Mouse (Mus musculus) frontal cortex, postnatal 25 days (tissue): Measurements from ENCODE around the gene Ly6g6d.

Experiments used
- DNase-seq, 2 experiments: peaks; one replicate each; pipeline ENCODE4 v3.0.0; 2022; ENCODE audit warnings: low spot score in 2 of 2

Gene Ly6g6d

DNA sequence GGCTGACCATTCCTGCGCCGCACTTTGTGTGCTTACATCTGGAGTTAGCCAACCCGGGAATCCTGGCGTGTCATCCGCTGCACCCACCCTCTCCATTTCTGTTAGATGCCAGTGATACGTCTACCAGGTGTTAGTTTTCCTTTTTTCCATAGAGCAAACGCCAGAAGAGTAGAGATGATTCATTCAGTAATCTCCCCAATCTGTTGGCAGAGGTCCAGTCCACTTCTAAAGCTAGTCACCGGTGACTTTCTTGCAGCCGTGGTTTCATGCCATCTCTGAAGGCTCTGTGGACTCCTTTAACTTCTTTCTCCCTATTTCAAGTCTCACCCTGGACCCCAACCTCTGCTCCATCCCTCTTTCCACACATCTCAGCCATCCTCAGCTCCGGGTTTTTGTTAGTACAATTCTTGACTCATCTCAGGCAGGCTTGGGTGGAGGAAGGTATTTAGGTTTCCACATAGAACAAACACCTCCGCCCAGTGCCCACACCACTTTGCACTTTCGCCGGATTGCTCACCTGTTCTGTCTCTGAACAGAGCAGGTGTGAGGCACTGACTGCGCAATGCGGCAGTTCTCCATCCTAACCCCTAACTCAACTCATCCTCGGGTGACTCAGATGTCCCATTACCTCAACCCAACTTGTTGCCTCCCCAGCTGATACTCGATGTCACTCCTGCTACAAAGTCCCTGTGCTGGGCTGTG, 9.5 kb downstream of the Ly6g6d start:
- no peak for DNase-seq

DNA sequence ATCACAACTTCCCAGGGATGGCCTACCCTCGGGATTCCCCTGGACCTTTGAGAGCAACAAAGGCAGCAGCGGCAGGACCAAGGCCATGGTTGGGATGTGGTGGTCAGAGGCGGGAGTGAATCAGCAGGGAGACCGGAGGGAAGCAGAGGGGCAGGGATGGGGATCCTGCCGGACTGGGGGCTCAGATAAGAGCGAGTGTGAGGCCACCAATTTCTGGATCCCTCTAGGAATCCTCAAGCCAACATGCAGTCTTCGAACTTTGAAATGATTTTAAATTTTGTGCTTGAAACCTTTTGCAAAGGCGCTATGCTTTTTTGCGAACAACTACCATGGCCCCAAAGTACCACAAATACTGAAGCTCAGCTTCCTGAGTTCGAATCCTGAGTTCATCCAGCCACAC, 11.8 kb downstream of the Ly6g6d start, which contains the start of gene Mpig6b:
Gene Mpig6b, minus strand, starts transcription at position 101 of the 400 bp plus-strand sequence.
- DNase-seq = no peak

DNA sequence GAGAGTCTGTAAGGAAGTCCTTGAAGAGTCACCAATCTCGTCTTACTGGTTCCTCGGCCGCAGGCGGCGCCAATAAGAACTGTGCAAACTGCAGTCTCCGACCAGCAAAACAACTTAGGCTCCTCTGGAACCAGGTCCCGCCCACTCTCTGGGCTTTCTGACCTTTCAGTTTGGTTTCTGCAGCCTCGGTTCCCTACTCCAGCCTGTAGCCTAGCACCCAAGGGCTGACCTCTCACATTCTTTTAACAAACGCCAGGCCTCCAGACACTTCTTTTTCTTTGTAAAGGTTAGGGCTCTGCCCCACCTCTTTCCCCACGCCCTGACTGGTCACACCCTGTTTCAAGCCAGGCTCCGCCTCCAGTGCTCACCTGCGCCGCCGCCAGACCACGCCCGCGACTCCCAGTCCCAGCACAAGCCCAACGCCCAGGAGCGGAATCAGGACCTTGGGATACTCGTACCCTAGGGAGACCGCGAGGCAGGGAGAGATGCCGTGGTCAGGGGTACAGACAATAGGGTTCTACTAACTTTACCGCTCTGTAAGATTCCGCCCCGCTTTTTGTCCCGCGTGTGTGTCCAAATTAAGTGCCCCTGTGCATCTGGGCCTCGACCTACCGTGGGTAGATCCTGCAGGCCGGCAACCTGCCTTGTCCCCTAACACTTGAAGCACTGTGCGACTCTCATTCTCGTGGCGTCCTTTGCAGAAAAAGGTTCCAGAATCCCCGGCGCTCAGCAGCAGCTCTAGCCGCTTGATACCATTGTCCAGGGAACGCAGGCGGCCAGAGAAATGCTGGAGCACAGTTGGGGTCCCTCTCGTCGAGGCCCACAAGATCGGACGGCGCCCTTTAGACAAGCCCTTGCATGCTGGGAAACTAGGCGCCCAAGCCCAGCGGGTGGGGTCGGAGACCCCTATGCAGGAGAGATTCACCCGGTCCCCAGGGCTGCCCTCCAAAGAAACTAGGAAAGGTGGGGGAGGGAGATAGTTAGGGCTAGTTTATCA, 12.6 kb downstream of the Ly6g6d start, which contains the start of gene Ly6g6c:
Gene Ly6g6c, plus strand, starts transcription at position 438 of the 997 bp plus-strand sequence.
- no peak for DNase-seq

DNA sequence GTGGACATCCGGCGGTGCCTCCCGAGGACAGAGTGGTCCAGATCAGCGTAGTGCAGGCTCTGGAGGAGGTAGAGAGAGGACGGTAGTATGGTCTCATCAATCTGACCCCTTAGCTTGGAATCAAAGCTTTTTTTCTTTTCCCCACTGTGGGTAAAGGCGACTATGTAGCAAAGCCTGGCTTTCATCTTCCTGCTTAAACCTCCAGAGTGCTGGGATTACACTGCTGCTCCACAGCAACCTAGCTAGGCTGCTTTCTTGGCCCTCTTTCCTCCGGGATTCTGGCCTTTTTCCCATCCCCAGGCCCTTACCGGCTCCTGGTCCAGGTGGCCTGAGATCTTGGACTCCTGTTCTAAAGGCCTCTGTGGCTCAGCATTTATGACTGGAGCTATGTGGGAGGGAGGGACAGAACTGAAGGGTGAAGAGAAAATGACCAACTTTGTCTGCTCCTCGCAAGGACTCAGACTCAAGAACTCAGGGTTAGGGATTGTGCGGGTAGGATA, 13.4 kb downstream of the Ly6g6d start:
- no peak for DNase-seq

DNA sequence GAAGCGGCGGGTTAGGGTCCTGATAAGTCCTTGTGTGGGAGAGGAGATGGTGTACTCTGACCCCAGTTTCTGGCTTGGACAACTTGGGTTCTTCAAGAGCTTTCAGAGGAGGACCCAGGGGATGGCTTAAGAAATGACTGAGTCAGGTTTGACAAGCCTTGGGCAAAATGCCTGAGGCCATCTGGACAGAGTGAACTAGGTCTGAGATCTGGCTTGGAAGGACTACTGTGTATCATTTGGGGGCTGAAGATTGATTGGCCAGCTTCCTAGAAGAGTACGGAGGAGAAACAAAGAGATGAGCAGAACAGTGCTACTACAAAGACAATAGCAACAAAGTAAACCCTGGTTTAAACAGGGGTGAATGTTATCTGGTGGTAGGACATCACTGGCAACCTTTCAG, 14.4 kb downstream of the Ly6g6d start:
- DNase-seq = no peak

DNA sequence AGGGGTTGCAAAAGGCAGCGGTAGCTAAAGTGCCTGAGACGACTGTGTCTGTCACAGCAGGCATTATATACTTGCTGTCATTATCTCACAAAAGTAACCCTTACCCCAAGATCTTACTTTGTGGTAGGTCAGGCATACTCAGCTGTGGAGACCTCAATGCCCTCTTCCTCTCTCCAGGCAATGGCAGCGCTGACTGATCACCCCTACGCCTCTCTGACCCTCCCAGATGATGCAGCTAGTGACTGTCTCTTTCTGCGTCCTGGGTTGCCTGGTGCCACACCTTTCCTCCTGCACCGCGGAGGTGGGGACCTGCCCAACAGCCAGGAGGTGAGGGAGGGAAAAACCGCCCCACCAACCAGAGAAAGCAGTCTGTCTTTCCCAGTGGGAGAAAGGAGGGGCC, 16.6 kb downstream of the Ly6g6d start:
- no peak for DNase-seq

DNA sequence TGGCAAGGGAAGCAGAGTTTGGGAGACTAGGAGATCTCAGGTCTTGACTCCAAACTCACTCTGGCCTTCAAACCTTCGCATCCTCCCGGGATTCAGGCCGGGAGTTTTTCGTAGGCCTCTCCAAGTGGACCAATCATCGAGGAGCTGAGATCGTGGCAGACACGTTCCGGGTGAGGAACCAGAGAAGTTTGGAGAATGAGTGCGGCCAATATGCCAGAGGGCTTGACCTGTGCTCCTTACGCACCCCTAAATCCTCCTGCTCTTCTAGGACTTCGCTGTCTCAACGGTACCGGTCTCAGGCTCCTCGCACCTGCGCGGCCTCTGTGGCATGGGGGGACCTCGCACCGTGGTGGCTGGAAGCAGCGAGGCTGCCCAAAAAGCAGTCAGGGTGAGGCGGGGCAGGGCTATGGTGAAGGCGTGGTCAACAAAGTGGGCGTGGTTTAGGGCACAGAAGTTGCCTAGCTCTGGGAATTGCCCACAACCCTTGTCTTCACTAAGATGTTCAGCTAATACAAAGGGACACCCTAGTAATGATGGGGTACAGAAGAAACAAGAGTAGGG, 17.0 kb downstream of the Ly6g6d start:
- no peak for DNase-seq

DNA sequence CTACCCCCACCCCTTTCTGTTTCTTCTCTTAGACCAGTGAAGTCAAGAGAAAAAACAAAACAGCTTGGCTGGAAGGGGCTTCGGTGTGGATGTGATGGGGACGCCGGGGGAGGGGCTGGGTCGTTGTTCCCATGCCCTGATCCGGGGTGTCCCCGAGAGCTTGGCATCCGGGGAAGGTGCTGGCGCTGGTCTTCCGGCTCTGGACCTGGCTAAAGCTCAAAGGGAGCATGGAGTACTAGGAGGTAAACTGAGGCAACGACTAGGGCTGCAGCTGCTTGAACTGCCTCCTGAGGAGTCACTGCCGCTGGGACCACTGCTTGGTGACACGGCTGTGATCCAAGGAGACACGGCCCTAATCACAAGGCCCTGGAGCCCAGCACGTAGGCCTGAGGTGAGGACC, 17.8 kb downstream of the Ly6g6d start:
- DNase-seq = no peak

DNA sequence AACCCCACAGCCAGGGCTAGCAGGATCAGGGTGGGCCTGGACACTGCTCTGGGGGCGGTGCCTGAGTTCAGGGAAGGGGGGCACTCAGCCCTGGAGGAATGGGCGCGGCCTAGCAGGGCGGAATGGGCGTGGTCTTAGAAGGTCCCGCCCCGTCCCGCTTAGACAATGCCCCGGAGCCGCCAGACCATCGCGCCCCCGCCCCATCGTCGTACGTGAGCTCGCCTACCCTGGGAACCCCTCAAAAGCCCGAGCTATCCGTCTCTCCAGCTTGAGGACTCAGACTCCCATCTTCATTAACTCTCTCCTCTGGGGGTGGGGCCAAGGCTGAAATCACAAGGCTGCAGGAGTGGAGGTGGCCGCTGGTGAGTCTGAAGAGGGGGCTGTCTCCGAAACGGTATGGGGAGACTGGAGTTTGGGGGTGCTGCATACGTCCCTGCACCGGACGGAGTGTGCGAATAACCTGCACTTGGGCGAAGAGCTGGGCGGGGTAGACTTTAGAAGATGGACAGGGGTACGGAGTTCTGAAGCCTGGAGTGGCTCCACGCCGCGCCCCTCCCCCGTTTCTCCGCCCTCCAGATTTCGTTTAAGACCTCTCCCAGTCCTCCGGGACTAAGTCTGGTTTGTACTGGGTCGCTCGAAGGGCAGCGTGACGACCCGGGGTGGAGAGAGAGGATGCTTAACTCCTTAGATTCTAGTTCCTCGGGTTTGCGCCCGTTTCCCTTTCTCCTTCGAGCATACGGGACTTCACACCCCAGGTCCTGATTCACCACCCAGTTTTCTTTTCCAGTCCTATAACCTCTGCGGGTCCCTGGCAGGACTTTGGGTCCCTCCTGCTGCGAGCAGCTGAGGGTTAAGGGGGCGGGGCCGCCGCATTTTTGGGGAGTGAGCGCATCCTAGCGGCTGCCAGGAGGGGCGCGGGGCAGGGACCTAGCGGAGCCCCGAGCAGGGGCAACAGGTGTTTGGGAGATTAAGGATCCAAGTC, 18.7 kb downstream of the Ly6g6d start, which contains the start of gene Ddah2:
Gene Ddah2, plus strand, starts transcription at position 125 of the 982 bp plus-strand sequence.
- DNase-seq = peak; percentile 51 to 60

DNA sequence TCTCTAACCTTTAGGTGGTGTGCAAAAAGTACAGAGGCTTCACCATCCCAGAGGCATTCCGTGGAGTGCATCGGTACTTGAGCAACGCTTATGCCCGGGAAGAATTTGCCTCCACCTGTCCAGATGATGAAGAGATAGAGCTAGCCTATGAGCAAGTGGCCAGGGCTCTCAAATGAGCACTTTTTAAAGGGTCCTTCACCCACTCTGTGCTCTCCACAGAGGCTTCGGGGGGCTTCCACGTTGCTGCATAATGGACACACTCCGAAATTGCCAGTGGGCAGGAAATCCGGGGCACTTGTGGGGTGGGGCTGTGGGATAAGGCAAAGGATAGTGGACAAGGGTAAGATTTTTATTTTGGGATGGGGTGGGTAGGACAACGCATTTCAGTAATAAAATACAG, 19.5 kb downstream of the Ly6g6d start:
- DNase-seq = no peak

DNA sequence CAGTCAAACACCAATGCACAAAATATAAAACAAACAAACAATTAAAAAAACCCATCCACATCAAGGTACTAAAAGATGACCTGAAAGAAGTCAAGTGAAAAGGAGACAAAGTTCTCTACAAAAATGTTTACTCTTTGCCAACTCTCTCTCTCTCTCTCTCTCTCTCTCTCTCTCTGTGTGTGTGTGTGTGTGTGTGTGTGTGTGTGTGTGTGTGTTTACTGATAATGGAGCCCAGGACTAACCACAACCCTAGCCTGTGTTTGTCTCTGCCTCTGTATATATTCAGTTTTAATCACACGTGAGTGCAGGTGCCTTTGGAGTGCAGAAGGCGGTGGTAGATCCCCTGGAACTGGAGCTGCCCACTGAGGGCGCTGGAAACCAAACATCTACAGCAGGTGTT, 20.8 kb downstream of the Ly6g6d start:
- no peak for DNase-seq

DNA sequence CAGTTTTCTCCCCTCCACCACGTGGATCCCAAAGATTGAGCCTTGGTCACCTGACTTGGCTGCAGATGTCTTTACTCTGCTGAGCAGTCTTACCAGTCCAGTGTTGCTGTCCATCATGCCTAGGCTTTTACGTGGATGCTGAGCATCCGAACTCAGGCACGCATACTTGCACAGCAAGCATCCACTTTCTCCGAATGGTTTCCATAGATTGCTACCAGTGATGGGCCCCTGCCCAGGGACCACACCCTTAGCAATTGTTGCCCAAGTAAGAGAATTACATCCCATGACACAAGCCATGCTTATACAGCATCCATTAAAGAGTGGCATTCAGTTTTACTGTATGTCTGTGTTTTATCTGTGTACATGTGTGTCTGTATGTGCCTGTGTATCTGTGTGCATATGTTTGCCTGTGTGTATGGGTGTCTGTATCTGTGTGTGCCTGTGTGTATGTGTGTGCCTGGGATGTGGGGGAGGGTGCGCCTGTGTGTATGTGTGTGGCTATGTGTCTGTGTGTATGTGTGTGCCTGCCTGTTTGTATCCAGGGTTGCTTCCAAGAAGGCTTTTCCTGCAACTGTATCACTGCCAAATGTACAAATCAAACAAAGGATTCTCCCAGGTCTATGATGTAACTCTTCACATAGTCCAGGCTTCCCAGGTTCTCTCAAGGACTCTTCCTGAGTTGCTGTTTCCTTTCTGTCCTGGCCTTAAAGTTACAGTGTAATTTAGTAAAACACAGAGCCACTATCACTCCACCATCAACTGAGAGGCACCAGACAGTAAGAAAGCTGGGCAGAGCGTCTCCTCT, 22.0 kb downstream of the Ly6g6d start:
- DNase-seq = no peak

DNA sequence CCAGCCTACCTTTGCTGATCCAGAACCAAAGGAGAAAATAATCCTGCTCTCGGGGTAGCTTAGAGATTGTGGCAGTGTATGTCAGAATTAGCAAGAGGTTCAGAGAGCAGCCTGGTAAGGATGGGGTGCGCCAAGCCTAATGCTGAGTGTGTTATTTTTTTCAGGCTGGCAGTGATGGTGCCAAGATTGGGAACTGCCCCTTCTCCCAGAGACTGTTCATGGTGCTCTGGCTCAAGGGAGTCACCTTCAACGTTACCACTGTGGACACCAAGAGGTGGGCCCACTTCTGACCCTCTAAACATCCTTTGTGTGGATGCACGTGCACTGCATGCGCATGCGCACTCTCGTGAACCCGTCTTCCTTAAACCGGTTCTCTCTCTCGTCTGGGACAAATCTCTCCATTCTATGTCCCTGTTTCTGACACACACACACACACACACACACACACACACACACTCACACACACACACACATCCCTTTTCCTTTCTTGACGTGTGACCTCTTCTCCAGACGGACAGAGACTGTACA, 25.5 kb downstream of the Ly6g6d start:
- DNase-seq = no peak

DNA sequence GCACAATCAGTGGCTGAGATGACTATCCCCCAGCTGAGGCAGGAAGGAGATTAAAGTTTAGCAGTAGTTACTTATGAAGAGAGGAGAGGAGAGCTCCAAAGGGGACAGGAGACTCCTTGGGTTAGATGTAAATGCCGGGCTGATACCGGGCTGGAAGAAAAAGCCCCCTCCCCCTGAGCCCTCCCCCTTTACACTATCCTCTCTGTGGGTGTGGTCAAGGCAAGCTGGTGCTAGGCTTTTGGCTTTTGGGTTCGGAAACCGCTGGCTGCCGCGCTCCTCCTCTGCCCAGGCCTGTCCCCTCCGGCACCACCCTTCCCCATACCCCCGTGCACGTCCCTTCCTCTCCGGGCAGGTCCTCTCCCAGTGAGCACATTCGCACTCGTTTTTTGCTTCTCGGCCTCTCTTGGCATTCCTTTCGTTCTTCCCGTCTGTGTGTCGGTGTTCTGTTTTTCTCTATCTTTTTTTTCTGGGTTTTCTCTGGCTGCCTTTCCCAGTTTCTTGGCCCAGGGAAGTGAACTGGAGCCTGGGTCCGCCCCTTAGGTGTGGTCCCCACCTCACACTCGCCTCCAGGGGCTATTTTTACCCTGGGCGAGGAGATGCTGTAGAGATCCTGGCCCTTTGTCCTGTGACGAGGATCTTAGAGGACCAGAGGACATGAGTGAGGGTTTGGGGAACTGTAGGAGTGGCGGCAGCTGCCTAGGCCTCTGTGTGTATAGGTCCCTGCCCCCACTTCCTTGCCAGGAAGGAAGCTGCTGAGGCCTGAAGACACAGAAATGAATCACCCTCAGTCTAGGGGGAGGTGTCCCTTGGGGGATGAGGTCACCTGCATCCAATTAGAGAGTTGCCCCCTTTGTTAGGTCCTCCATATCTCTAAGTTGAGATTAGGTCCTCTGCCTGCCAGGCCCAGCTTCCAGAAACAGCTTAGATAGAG, 26.4 kb downstream of the Ly6g6d start:
- no peak for DNase-seq

DNA sequence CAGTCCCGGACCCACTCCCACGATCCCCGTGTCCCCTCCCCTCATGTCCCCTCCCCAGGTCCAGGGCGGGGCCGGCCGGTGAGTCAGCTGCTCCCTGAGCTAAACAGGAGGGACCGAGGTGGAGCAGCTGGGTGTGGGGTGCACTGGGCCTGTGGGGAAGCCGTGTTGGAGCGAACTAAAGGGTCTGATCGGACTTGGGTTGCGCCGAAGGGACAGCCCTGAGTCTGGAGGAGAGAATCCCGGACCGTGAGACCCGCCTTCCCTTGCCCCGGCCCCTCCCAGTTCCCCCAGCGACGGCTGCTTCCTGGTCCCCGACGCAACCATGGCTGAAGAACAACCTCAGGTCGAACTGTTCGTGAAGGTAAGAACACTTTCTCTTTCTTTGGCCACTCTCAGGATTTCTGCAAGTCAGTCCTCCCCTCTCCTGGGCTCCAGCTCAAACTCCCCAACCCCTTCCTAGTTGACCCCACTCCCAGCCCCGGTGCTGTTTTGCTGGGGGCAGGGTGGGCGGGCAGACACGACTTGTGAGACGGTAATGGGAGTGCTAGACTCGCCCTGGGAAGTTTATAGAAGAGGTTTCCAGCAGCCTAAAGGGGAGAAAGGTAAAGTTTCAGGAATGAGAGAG, 27.6 kb downstream of the Ly6g6d start:
- no peak for DNase-seq

DNA sequence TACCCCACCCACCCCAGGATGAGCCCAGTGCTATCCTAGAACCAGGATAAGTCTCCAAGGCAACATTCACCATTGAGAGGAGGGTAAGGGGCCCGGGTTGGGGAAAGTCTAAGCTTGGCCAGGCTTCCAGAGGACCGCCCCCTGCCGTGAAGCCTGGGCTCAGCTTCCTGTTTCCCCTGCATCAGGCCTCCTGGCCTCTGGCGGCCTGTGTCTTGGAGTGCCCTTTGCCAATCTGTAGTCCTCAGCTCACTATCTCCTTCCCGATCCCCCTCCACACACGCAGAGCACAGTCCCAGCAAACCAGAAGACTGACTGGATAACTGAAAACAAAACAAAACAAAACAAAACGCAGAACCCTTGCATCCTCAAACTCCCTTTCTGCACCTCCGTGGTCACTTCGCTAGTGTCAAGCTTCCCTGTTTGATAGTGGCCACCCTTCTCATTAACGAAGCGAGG, 28.3 kb downstream of the Ly6g6d start, which contains the start of gene Clic1:
Gene Clic1, plus strand, starts transcription at position 406 of the 456 bp plus-strand sequence.
- no peak for DNase-seq

DNA sequence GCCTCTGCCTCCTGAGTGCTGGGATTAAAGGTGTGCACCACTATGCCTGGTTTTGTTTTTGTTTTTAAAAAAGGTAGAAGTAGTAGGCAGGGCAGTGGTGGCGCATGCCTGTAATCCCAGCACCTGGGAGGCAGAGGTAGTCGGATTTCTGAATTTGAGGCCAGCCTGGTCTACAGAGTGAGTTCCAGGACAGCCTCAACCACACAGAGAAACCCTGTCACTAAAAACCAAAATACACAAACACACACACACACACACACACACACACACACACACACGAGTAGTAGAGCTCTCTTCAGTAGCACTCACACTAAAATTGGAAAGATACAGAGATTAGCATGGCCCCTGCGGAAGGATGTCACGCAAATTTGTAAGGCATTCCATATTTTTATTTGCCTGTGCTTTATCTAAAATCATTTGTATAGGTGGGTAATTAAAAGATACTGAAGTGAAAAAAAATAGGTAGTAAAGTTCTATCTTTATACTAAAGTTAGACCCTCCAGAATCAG, 28.9 kb downstream of the Ly6g6d start:
- DNase-seq = no peak
